Mouse (Mus musculus) small intestine, adult 2 months (tissue): ENCODE data around the gene Rps15. TPM values are rescaled to one million over a fixed set of nuclear protein-coding genes. Genes with fewer than 3 reads are reported as not detected.
A peak's percentile ranks its signal among the peaks of the same experiment; 100 is the strongest.

ENCODE experiments used
- H3K27ac ChIP-seq: fragments of 200-500 bp; 2 replicates; pipeline ENCODE4 v1.5.1; 2012; ENCODE audit warnings: low read depth, low read length, control low read depth, inconsistent platforms; ENCODE audit not compliant: insufficient read depth
- H3K27me3 ChIP-seq: fragments of 200-500 bp; 2 replicates; pipeline ENCODE4 v1.6.1; 2012; ENCODE audit warnings: mild to moderate bottlenecking, moderate library complexity, low read length, inconsistent platforms; ENCODE audit not compliant: control insufficient read depth, insufficient read depth
- H3K36me3 ChIP-seq: fragments of 200-500 bp; 2 replicates; pipeline ENCODE4 v1.6.1; 2012; ENCODE audit warnings: mild to moderate bottlenecking, low read length, control low read depth, inconsistent platforms; ENCODE audit not compliant: control insufficient read depth, insufficient read depth
- H3K4me1 ChIP-seq: fragments of 200-500 bp; 2 replicates; pipeline ENCODE4 v1.6.1; 2012; ENCODE audit warnings: low read length, inconsistent platforms, mixed read lengths; ENCODE audit not compliant: control insufficient read depth, insufficient read depth, insufficient read length
- H3K4me3 ChIP-seq: fragments of 200-500 bp; 2 replicates; pipeline ENCODE4 v1.5.1; 2012; ENCODE audit warnings: low read depth, mild to moderate bottlenecking, control low read depth, inconsistent platforms, low read length, moderate library complexity
- CTCF ChIP-seq: fragments of 200-500 bp; IDR thresholded peaks from 2 replicates; pipeline ENCODE4 v1.5.1; 2012; ENCODE audit warnings: low read depth, mild to moderate bottlenecking, control low read depth, inconsistent platforms, low read length, moderate library complexity, mixed read lengths; ENCODE audit not compliant: insufficient replicate concordance, insufficient read length; ENCODE audit errors: extremely low read depth
- POLR2A ChIP-seq: fragments of 200-500 bp; IDR thresholded peaks from 2 replicates; pipeline ENCODE4 v1.6.1; 2012; ENCODE audit warnings: low read depth, mild to moderate bottlenecking, control low read depth, inconsistent platforms, low read length, moderate library complexity
- WGBS: fragments of 180-500 bp; shearing (Covaris S2); methylation state at CpG from one replicate; pipeline ENCODE4 v1.1.7; 2018; 5-methylcytosine and 5-hydroxymethylcytosine counted together
- polyA plus RNA-seq: library from polyadenylated mRNA; depleted of rRNA; stranded (reverse); fragments of >200 nt; gene quantifications from 2 replicates; pipeline ENCODE4 v1.2.3, GENCODE M21; 2012

Rps15 gene
- polyA plus RNA-seq, 1 experiment: 887 TPM

GRCm38 (mm10) chr10:80257936-80258335 lies 34.3 kb upstream of the Rps15 start:
- no peak for TF ChIP-seq CTCF
- no peak for TF ChIP-seq POLR2A
- 82% methylated on average over 2 of the region's 2 CpGs for WGBS
- H3K27me3 ChIP-seq: no peaks in the 10 kb centered on the region
- peaks cover 40% of the 10 kb centered on the region for H3K36me3 ChIP-seq
- no peak overlapping the region for H3K4me3 ChIP-seq
- H3K27ac ChIP-seq: no peak overlapping the region
- peaks cover 25% of the 10 kb centered on the region for H3K4me1 ChIP-seq

GRCm38 (mm10) chr10:80258752-80259462 lies 33.3 kb upstream of the Rps15 start:
- H3K36me3 ChIP-seq: peaks cover 33% of the 10 kb centered on the region
- no peak overlapping the region for H3K27ac ChIP-seq
- TF ChIP-seq CTCF (no peak), POLR2A (no peak)
- H3K4me1 ChIP-seq: peaks cover 25% of the 10 kb centered on the region
- no peaks in the 10 kb centered on the region for H3K27me3 ChIP-seq
- 91% methylated on average over 14 of the region's 14 CpGs for WGBS
- H3K4me3 ChIP-seq: no peak overlapping the region

GRCm38 (mm10) chr10:80259463-80259805 lies 32.8 kb upstream of the Rps15 start:
- peaks cover 28% of the 10 kb centered on the region for H3K36me3 ChIP-seq
- no peak overlapping the region for H3K4me3 ChIP-seq
- no peaks in the 10 kb centered on the region for H3K27me3 ChIP-seq
- no peak for TF ChIP-seq CTCF
- TF ChIP-seq POLR2A: no peak
- no peak overlapping the region for H3K27ac ChIP-seq
- 86% methylated on average over 6 of the region's 6 CpGs for WGBS
- peaks cover 25% of the 10 kb centered on the region for H3K4me1 ChIP-seq

GRCm38 (mm10) chr10:80259861-80260641 lies 32.2 kb upstream of the Rps15 start:
- H3K27me3 ChIP-seq: no peaks in the 10 kb centered on the region
- peak overlapping the region; percentile 66 for H3K4me3 ChIP-seq
- WGBS: 10% methylated on average over 19 of the region's 19 CpGs
- peaks cover 24% of the 10 kb centered on the region for H3K4me1 ChIP-seq
- 0 out of 2 replicates have a peak overlapping the region, but pooled peaks have one; percentile 41 for H3K27ac ChIP-seq
- TF ChIP-seq CTCF (no peak), POLR2A (no peak)
- peaks cover 23% of the 10 kb centered on the region for H3K36me3 ChIP-seq

GRCm38 (mm10) chr10:80260642-80261584 lies 31.3 kb upstream of the Rps15 start, which contains the start of the genes Gamt and Dazap1:
Gene Gamt, minus strand, starts transcription at chr10:80261012.
Gene Dazap1, plus strand, starts transcription at chr10:80261486.
- TF ChIP-seq POLR2A (peak; percentile 24), CTCF (no peak)
- peak within 1 kb of the TSS; percentile 66 for H3K4me3 ChIP-seq
- peaks cover 15% of the 10 kb centered on the region for H3K36me3 ChIP-seq
- peaks cover 21% of the 10 kb centered on the region for H3K4me1 ChIP-seq
- H3K27me3 ChIP-seq: no peaks in the 10 kb centered on the region
- WGBS: under 1% methylated on average over 49 of the region's 49 CpGs
- H3K27ac ChIP-seq: peak within 1 kb of the TSS; percentile 99

- Histone ChIP-seq H3K27me3 (no peaks in the 10 kb centered on the region), H3K4me3 (peak overlapping the region; percentile 66), H3K36me3 (peaks cover 9% of the 10 kb centered on the region), H3K4me1 (peaks cover 23% of the 10 kb centered on the region), H3K27ac (peak overlapping the region; percentile 99)
- WGBS: under 1% methylated on average over 14 of the region's 14 CpGs
- peak; percentile 44; the same call in 1 of the 2 replicates for TF ChIP-seq POLR2A
- TF ChIP-seq CTCF: no peak
Observed at GRCm38 (mm10) chr10:80261585-80261968, 30.7 kb upstream of the Rps15 start.
